Mouse (Mus musculus): ENCODE data around the gene B3gnt3. TPM values are rescaled to one million over a fixed set of nuclear protein-coding genes. Genes with fewer than 3 reads are reported as not detected.
A peak's percentile ranks its signal among the peaks of the same experiment; 100 is the strongest.
"Not testable (repeated sequence)": the region's sequence is repeated elsewhere in the genome, so short reads cannot be mapped to it uniquely, and the experiment has no call there.

Gene B3gnt3
- polyA plus RNA-seq, 1 experiment, result 5.2 TPM

DNA sequence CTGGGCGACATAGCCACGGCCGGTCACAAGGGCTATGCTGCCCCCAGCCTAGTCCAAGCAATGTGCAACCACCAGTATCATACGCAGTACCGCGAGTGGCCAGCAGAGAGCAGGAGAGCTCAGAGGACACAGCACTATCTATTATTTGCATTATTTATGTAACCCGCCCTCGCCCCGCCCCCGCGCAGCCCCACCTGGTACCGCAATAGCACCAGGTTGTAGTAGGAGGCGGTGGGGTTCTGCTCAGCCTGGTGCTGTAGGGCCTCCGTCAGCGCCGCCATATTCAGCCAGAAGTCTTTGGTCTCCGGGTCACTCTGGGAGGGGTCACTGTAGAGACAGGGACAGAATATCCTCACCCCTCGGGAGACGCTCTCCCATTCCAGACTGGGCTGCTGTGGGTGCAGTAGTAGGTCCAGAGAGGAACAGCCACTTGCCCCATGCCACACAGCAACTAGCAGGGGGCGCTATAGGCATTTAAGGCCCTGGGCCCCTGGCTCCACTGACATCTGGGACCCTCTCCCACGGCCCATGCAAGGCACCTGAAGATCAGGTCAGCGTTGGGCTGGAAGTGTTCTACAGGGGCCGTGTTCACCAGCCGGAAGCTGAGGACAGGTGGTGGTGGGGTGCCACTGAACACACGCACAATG is 8.3 kb upstream of the B3gnt3 start:
- Histone ChIP-seq H3K4me3 (ENCODE audit: extremely low read depth, insufficient read depth, insufficient read length) (no peak overlapping the region), H3K36me3 (ENCODE audit: control insufficient read depth, insufficient read depth, low read length) (peaks cover 35% of the 10 kb centered on the region), H3K27me3 (ENCODE audit: control insufficient read depth, insufficient read depth, low read length) (no peaks in the 10 kb centered on the region), H3K27ac (ENCODE audit: insufficient read depth, low read length) (no peak overlapping the region), H3K4me1 (ENCODE audit: control insufficient read depth, insufficient read depth, insufficient read length) (no peaks in the 10 kb centered on the region)
- TF ChIP-seq CTCF (IDR thresholded peaks at IDR 0.05; ENCODE audit: extremely low read depth, insufficient read depth, insufficient read length, insufficient replicate concordance) (peak; percentile 82; the same call in 1 of the 2 replicates), POLR2A (IDR thresholded peaks at IDR 0.05; ENCODE audit: low read depth, low read length) (no peak)
- DNase-seq (ENCODE audit: low read depth in 1 of 2, low spot score in 2 of 2), result peak; percentile 48 to 67
- 67% methylated on average over 25 of the region's 25 CpGs for WGBS

DNA sequence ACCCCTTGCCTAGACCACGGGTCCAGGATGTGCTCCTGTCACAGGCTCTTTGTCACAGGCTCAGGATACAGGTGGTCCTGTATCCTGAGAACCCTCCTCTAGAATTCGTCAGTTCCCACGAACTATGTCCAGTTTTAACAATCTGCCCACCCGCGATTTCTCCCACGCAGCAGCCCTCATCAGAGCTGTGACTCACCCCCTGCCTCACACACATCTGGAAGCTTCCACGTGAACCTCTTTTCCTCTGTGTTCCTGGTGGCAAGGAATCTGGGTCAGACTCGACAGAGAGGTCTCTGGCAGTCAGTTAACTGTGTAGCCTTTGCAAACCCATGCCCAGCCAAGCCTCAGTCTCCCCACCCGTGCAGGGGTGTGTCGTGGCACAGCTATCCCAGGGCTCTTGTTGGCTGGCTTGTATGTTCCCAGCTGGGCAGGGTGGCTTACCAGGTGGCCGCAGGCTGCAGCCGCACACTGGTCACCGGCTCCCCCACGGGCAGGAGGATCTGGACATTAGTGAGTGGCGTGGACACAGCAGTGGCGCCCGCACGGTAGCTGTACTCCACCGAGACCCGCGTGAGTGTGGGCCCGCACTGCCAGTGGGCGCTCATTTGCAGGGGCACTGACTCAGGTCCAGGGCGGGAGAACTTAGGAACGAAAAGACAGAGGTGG is 7.7 kb upstream of the B3gnt3 start:
- 91% methylated on average over 25 of the region's 25 CpGs for WGBS
- no peak for DNase-seq (ENCODE audit: low read depth in 1 of 2, low spot score in 2 of 2)
- Histone ChIP-seq H3K27me3 (ENCODE audit: control insufficient read depth, insufficient read depth, low read length) (no peaks in the 10 kb centered on the region), H3K36me3 (ENCODE audit: control insufficient read depth, insufficient read depth, low read length) (peaks cover 30% of the 10 kb centered on the region), H3K4me3 (ENCODE audit: extremely low read depth, insufficient read depth, insufficient read length) (no peak overlapping the region), H3K4me1 (ENCODE audit: control insufficient read depth, insufficient read depth, insufficient read length) (no peaks in the 10 kb centered on the region), H3K27ac (ENCODE audit: insufficient read depth, low read length) (no peak overlapping the region)
- TF ChIP-seq POLR2A (IDR thresholded peaks at IDR 0.05; ENCODE audit: low read depth, low read length) (no peak), CTCF (IDR thresholded peaks at IDR 0.05; ENCODE audit: extremely low read depth, insufficient read depth, insufficient read length, insufficient replicate concordance) (no peak)

- peaks cover 22% of the 10 kb centered on the region for H3K36me3 ChIP-seq (ENCODE audit: control insufficient read depth, insufficient read depth, low read length)
- H3K4me1 ChIP-seq (ENCODE audit: control insufficient read depth, insufficient read depth, insufficient read length), result no peaks in the 10 kb centered on the region
- TF ChIP-seq POLR2A (IDR thresholded peaks at IDR 0.05; ENCODE audit: low read depth, low read length), result no peak
- TF ChIP-seq CTCF (IDR thresholded peaks at IDR 0.05; ENCODE audit: extremely low read depth, insufficient read depth, insufficient read length, insufficient replicate concordance), result peak; percentile 87; the same call in 1 of the 2 replicates
- H3K27me3 ChIP-seq (ENCODE audit: control insufficient read depth, insufficient read depth, low read length), result no peaks in the 10 kb centered on the region
- 60% methylated on average over 8 of the region's 8 CpGs for WGBS
- no peak overlapping the region for H3K4me3 ChIP-seq (ENCODE audit: extremely low read depth, insufficient read depth, insufficient read length)
- no peak overlapping the region for H3K27ac ChIP-seq (ENCODE audit: insufficient read depth, low read length)
- DNase-seq (ENCODE audit: low read depth in 1 of 2, low spot score in 2 of 2), result peak; percentile 47 to 66
Observed at GRCm38 (mm10) chr8:71707874-71708273, 6.3 kb upstream of the B3gnt3 start.

DNA sequence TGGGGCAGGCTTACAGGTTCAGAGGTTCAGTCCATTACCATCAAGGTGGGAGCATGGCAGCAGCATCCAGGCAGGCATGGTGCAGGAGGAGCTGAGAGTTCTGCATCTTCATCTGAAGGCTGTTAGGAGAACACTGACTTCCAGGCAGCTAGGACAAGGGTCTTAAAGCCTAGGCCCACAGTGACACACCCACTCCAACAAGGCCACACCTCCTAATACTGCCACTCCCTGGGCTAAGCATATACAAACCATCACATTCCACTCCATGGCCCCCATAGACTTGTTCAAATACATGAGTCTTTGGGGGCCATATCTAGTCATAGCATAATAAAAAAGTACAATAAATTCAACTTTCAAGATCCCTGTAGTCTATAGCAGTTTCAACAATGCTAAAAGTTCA is 1.8 kb upstream of the B3gnt3 start:
- H3K36me3 ChIP-seq (ENCODE audit: control insufficient read depth, insufficient read depth, low read length); DNase-seq (ENCODE audit: low read depth in 1 of 2, low spot score in 2 of 2); H3K4me3 ChIP-seq (ENCODE audit: extremely low read depth, insufficient read depth, insufficient read length); H3K4me1 ChIP-seq (ENCODE audit: control insufficient read depth, insufficient read depth, insufficient read length); H3K27ac ChIP-seq (ENCODE audit: insufficient read depth, low read length); H3K27me3 ChIP-seq (ENCODE audit: control insufficient read depth, insufficient read depth, low read length): not testable (repeated sequence)

DNA sequence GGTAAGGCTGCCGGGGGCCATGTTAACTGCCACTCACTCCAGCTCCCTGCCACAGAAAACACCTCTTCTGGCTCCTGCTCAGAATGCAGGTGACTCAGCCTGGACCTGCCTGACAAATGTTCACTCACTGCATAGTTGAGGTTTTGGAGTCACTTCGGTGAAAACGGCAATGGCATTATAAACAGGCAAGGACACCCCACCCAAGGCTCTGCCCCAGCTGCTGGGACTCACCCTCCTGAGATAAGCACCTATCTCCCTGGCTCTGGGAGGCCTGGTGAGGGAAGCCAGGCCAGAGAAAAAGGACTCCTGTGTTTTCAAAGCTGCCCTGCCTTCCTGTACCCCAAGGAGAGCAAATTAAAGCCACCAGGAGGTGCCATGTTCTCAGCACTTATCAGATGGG is 1.3 kb upstream of the B3gnt3 start:
- no peak for TF ChIP-seq POLR2A (IDR thresholded peaks at IDR 0.05; ENCODE audit: low read depth, low read length)
- TF ChIP-seq CTCF (IDR thresholded peaks at IDR 0.05; ENCODE audit: extremely low read depth, insufficient read depth, insufficient read length, insufficient replicate concordance), result no peak
- Histone ChIP-seq H3K36me3 (ENCODE audit: control insufficient read depth, insufficient read depth, low read length) (no peaks in the 10 kb centered on the region), H3K4me1 (ENCODE audit: control insufficient read depth, insufficient read depth, insufficient read length) (no peaks in the 10 kb centered on the region), H3K4me3 (ENCODE audit: extremely low read depth, insufficient read depth, insufficient read length) (no peak overlapping the region), H3K27me3 (ENCODE audit: control insufficient read depth, insufficient read depth, low read length) (no peaks in the 10 kb centered on the region; the same call in 1 of the 2 replicates), H3K27ac (ENCODE audit: insufficient read depth, low read length) (no peak overlapping the region)
- WGBS, result 74% methylated on average over 3 of the region's 3 CpGs
- no peak for DNase-seq (ENCODE audit: low read depth in 1 of 2, low spot score in 2 of 2)

GRCm38 (mm10) chr8:71702087-71702432 is 471 bp upstream of the B3gnt3 start:
- Histone ChIP-seq H3K36me3 (ENCODE audit: control insufficient read depth, insufficient read depth, low read length) (no peaks in the 10 kb centered on the region), H3K27me3 (ENCODE audit: control insufficient read depth, insufficient read depth, low read length) (no peaks in the 10 kb centered on the region; the same call in 1 of the 2 replicates), H3K4me3 (ENCODE audit: extremely low read depth, insufficient read depth, insufficient read length) (0 out of 2 replicates have a peak overlapping the region, but pooled peaks have one; percentile 22), H3K27ac (ENCODE audit: insufficient read depth, low read length) (no peak overlapping the region), H3K4me1 (ENCODE audit: control insufficient read depth, insufficient read depth, insufficient read length) (no peaks in the 10 kb centered on the region)
- no peak for DNase-seq (ENCODE audit: low read depth in 1 of 2, low spot score in 2 of 2)
- WGBS, result 25% methylated on average over 4 of the region's 4 CpGs
- TF ChIP-seq POLR2A (IDR thresholded peaks at IDR 0.05; ENCODE audit: low read depth, low read length) (no peak), CTCF (IDR thresholded peaks at IDR 0.05; ENCODE audit: extremely low read depth, insufficient read depth, insufficient read length, insufficient replicate concordance) (peak; percentile 29; the same call in 1 of the 2 replicates)

Measured in spleen, adult 2 months (tissue).